Mouse (Mus musculus): Measurements from ENCODE around the gene Eif3b. TPM values are rescaled to one million over a fixed set of nuclear protein-coding genes. Genes with fewer than 3 reads are reported as not detected.

Gene Eif3b
- total RNA-seq (2014; rRNA removed) (32.3 and 41.4 TPM in 2 replicates), polyA plus RNA-seq (2015; fragmentation: Nextera tagmentation; extraction: Ambion mirVana) (64.0 and 73.0 TPM in 2 replicates)

- TF ChIP-seq CTCF (IDR thresholded peaks at IDR 0.05; ENCODE audit: low read depth): peak; percentile 34; the same call in 1 of the 2 replicates
- 1% methylated on average over 65 of the region's 65 CpGs for WGBS
Observed at GRCm38 (mm10) chr5:140418489-140419441, at the start of gene Eif3b. Gene Eif3b, plus strand, starts transcription at chr5:140419328.

GRCm38 (mm10) chr5:140369466-140369865 is 49.7 kb upstream of the Eif3b start:
- H3K27me3 ChIP-seq (ENCODE audit: insufficient read depth, low read length): no peaks in the 10 kb centered on the region
- H3K4me3 ChIP-seq (ENCODE audit: low read depth, low read length): no peak overlapping the region
- H3K9me3 ChIP-seq (ENCODE audit: low read length): no peaks in the 10 kb centered on the region
- no peak for TF ChIP-seq CTCF (IDR thresholded peaks at IDR 0.05; ENCODE audit: low read depth)
- ATAC-seq: no peak
- no peaks in the 10 kb centered on the region for H3K4me1 ChIP-seq (ENCODE audit: insufficient read depth)
- 94% methylated on average over 2 of the region's 2 CpGs for WGBS
- no peak overlapping the region for H3K9ac ChIP-seq
- DNase-seq: no peak
- H3K27ac ChIP-seq (ENCODE audit: low read depth, low read length): no peak overlapping the region
- no peak overlapping the region for H3K4me2 ChIP-seq (ENCODE audit: low read depth)
- H3K36me3 ChIP-seq (ENCODE audit: insufficient read depth): no peaks in the 10 kb centered on the region

More at GRCm38 (mm10) chr5:140418489-140419441, at the start of gene Eif3b:
- DNase-seq (peak; percentile 97), ATAC-seq (peak; percentile 94)
- Histone ChIP-seq H3K4me1 (ENCODE audit: insufficient read depth) (peaks cover 14% of the 10 kb centered on the region), H3K27ac (ENCODE audit: low read depth, low read length) (peak within 1 kb of the TSS; percentile 89), H3K4me3 (ENCODE audit: low read depth, low read length) (peak within 1 kb of the TSS; percentile 85), H3K4me2 (ENCODE audit: low read depth) (peak within 1 kb of the TSS; percentile 81), H3K27me3 (ENCODE audit: insufficient read depth, low read length) (no peaks in the 10 kb centered on the region), H3K9ac (peak within 1 kb of the TSS; percentile 93), H3K36me3 (ENCODE audit: insufficient read depth) (no peaks in the 10 kb centered on the region), H3K9me3 (ENCODE audit: low read length) (no peaks in the 10 kb centered on the region)

GRCm38 (mm10) chr5:140370446-140371254 is 48.5 kb upstream of the Eif3b start:
- Histone ChIP-seq H3K36me3 (ENCODE audit: insufficient read depth) (no peaks in the 10 kb centered on the region), H3K9ac (no peak overlapping the region), H3K9me3 (ENCODE audit: low read length) (no peaks in the 10 kb centered on the region), H3K4me3 (ENCODE audit: low read depth, low read length) (no peak overlapping the region), H3K27me3 (ENCODE audit: insufficient read depth, low read length) (no peaks in the 10 kb centered on the region), H3K4me1 (ENCODE audit: insufficient read depth) (no peaks in the 10 kb centered on the region), H3K4me2 (ENCODE audit: low read depth) (no peak overlapping the region), H3K27ac (ENCODE audit: low read depth, low read length) (no peak overlapping the region)
- TF ChIP-seq CTCF (IDR thresholded peaks at IDR 0.05; ENCODE audit: low read depth): no peak
- DNase-seq (peak; percentile 7), ATAC-seq (no peak)
- 73% methylated on average over 6 of the region's 6 CpGs for WGBS

GRCm38 (mm10) chr5:140371671-140372070 is 47.5 kb upstream of the Eif3b start:
- no peak overlapping the region for H3K4me3 ChIP-seq (ENCODE audit: low read depth, low read length)
- H3K9me3 ChIP-seq (ENCODE audit: low read length): no peaks in the 10 kb centered on the region
- H3K9ac ChIP-seq: no peak overlapping the region
- WGBS: 62% methylated on average over 3 of the region's 3 CpGs
- DNase-seq (peak; percentile 86), ATAC-seq (peak; percentile 91)
- no peak overlapping the region for H3K27ac ChIP-seq (ENCODE audit: low read depth, low read length)
- H3K4me2 ChIP-seq (ENCODE audit: low read depth): no peak overlapping the region
- H3K36me3 ChIP-seq (ENCODE audit: insufficient read depth): no peaks in the 10 kb centered on the region
- no peaks in the 10 kb centered on the region for H3K27me3 ChIP-seq (ENCODE audit: insufficient read depth, low read length)
- TF ChIP-seq CTCF (IDR thresholded peaks at IDR 0.05; ENCODE audit: low read depth): no peak
- no peaks in the 10 kb centered on the region for H3K4me1 ChIP-seq (ENCODE audit: insufficient read depth)

GRCm38 (mm10) chr5:140373711-140374110 is 45.4 kb upstream of the Eif3b start:
- no peaks in the 10 kb centered on the region for H3K9me3 ChIP-seq (ENCODE audit: low read length)
- DNase-seq (no peak), ATAC-seq (no peak)
- TF ChIP-seq CTCF (IDR thresholded peaks at IDR 0.05; ENCODE audit: low read depth): no peak
- no peak overlapping the region for H3K9ac ChIP-seq
- WGBS: 83% methylated on average over 2 of the region's 2 CpGs
- no peaks in the 10 kb centered on the region for H3K36me3 ChIP-seq (ENCODE audit: insufficient read depth)
- H3K27me3 ChIP-seq (ENCODE audit: insufficient read depth, low read length): no peaks in the 10 kb centered on the region
- H3K4me1 ChIP-seq (ENCODE audit: insufficient read depth): no peaks in the 10 kb centered on the region
- no peak overlapping the region for H3K4me3 ChIP-seq (ENCODE audit: low read depth, low read length)
- no peak overlapping the region for H3K4me2 ChIP-seq (ENCODE audit: low read depth)
- no peak overlapping the region for H3K27ac ChIP-seq (ENCODE audit: low read depth, low read length)

DNA sequence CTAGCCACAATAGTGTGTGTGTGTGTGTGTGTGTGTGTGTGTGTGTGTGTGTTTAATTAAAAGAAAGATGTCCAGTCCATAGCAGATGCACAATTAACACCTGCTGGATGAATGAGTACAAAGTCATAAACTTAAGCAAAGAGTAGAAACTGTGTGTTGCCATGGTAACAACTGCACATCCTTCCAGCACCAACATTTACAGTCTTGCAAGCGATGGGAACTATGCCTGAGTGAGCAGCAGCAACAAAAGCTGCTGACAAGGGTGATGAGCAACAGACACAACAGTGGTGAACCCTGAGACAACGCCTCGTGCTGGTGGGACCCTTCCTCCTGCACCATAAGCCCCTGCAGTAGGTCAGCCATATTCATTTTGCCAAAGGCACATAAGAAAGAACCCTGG is 44.9 kb upstream of the Eif3b start:
- ATAC-seq (peak; percentile 46), DNase-seq (peak; percentile 63)
- Histone ChIP-seq H3K9ac (no peak overlapping the region), H3K4me3 (ENCODE audit: low read depth, low read length) (no peak overlapping the region), H3K27ac (ENCODE audit: low read depth, low read length) (peak overlapping the region; percentile 40; the same call in 1 of the 2 replicates), H3K4me2 (ENCODE audit: low read depth) (no peak overlapping the region), H3K9me3 (ENCODE audit: low read length) (no peaks in the 10 kb centered on the region), H3K4me1 (ENCODE audit: insufficient read depth) (no peaks in the 10 kb centered on the region), H3K27me3 (ENCODE audit: insufficient read depth, low read length) (no peaks in the 10 kb centered on the region), H3K36me3 (ENCODE audit: insufficient read depth) (no peaks in the 10 kb centered on the region)
- no peak for TF ChIP-seq CTCF (IDR thresholded peaks at IDR 0.05; ENCODE audit: low read depth)
- WGBS: 20% methylated on average over 3 of the region's 3 CpGs

Data from forebrain, postnatal 0 days (tissue).